Mouse (Mus musculus): Measurements from ENCODE around the gene Ism2. TPM values are rescaled to one million over a fixed set of nuclear protein-coding genes. Genes with fewer than 3 reads are reported as not detected.

Ism2 gene
- total RNA-seq, 2 experiments from 2014 or later, result not detected

- intact Hi-C loops (cut with DNase I), result loop anchor here (10.0 kb wide), 1 partner anchor 266 kb away; the partner anchor contains the start of gene Zdhhc22
- TF ChIP-seq CTCF (IDR thresholded peaks at IDR 0.05), result no peak
- Histone ChIP-seq H3K27ac (no peak overlapping the region), H3K4me3 (no peak overlapping the region)
- DNase-seq, result no peak
Observed at GRCm38 (mm10) chr12:87260562-87260961, 38.9 kb downstream of the Ism2 start.

GRCm38 (mm10) chr12:87256629-87257028 is 42.9 kb downstream of the Ism2 start:
- intact Hi-C loops (cut with DNase I), result no loop called here
- H3K4me3 ChIP-seq, result no peak overlapping the region
- TF ChIP-seq CTCF (IDR thresholded peaks at IDR 0.05), result no peak
- no peak overlapping the region for H3K27ac ChIP-seq
- DNase-seq, result no peak

DNA sequence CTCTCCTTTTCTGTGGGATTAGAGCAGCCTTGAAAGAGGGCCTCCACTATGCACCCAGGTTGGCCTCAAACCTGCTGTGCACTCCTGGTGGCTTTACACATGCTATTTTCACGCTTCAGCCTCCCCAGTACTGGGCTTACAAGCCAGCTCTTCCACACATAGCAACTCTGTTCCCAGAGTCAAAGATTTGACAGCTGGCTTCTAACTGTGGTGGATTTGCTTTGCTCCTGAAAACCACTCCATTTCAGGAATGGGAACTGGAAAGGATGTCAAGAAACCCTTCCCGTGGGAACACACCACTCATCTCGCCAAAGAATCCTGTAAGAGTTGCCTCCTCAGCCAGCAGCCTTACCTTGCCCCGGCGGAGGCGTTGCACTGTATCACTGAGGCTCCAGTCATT is 45.6 kb downstream of the Ism2 start:
- intact Hi-C loops (cut with DNase I), result no loop called here
- Histone ChIP-seq H3K27ac (no peak overlapping the region), H3K4me3 (no peak overlapping the region)
- no peak for TF ChIP-seq CTCF (IDR thresholded peaks at IDR 0.05)
- no peak for DNase-seq

GRCm38 (mm10) chr12:87250161-87250560 is 49.3 kb downstream of the Ism2 start:
- no peak overlapping the region for H3K4me3 ChIP-seq
- no peak overlapping the region for H3K27ac ChIP-seq
- no peak for TF ChIP-seq CTCF (IDR thresholded peaks at IDR 0.05)
- intact Hi-C loops (cut with DNase I), result no loop called here
- no peak for DNase-seq

GRCm38 (mm10) chr12:87238632-87239031 is 60.9 kb downstream of the Ism2 start, which contains the start of gene Noxred1:
Noxred1 (minus strand) TSS chr12:87238732.
- intact Hi-C loops (cut with DNase I), result no loop called here
- no peak for DNase-seq
- Histone ChIP-seq H3K4me3 (no peak within 1 kb of the TSS), H3K27ac (no peak within 1 kb of the TSS)
- TF ChIP-seq CTCF (IDR thresholded peaks at IDR 0.05), result no peak

DNA sequence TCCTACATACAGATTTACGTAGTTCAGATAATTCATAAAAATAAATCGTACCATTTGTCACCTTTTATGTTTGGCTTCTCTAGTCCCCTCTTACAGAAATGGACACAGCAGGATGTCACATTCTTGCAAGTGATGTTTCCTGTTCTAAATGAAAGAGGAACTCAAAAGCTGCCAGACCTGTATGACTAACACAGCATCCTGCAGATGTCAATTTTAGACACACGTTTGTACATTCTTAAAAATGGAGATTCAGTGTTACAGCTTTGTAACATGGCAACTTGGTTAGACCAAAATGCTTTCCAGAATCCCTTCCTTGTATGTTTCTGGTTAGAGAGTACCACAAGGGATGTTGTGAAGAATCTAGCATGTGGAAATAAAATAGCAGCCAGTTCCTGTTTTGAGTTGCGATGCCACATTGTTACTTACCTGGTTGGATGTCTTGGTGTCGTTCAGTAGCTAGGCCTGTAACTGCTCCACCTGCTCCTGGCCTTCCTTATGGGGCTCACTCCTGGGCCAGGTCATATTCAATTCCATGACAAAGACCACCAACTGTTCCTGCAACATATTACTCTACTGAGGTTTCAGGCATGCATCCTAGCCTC is 62.5 kb downstream of the Ism2 start:
- H3K27ac ChIP-seq, result no peak overlapping the region

GRCm38 (mm10) chr12:87230379-87230895 is 69.1 kb downstream of the Ism2 start:
- Histone ChIP-seq H3K4me3 (no peak overlapping the region), H3K27ac (no peak overlapping the region)
- intact Hi-C loops (cut with DNase I), result no loop called here
- no peak for DNase-seq
- no peak for TF ChIP-seq CTCF (IDR thresholded peaks at IDR 0.05)

More for the DNA sequence above, 62.5 kb downstream of the Ism2 start:
- intact Hi-C loops (cut with DNase I), result no loop called here
- TF ChIP-seq CTCF (IDR thresholded peaks at IDR 0.05), result no peak
- no peak overlapping the region for H3K4me3 ChIP-seq
- no peak for DNase-seq

DNA sequence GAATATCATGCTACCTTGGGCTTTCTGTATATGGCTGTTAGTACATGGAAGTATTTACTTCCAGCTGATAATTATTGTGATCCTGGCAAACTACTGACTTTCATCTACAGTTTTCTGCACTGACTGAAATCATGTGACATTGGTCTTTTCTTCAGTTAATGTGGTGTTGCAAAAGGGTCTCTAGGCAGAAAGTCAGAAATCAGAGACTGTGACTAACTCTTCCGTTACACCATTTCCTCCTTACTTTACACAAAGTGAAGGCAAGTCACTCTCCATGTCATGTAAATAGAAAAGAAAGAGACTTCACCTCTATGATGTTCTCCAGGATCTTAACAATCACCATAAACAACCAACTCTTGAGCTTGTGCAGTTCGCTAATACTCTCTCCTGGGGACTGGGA is 69.9 kb downstream of the Ism2 start:
- no peak for DNase-seq
- Histone ChIP-seq H3K27ac (no peak overlapping the region), H3K4me3 (no peak overlapping the region)
- intact Hi-C loops (cut with DNase I), result no loop called here
- TF ChIP-seq CTCF (IDR thresholded peaks at IDR 0.05), result no peak

Small RNA genes within 50 kb of the gene (microRNA-seq; reads per million reads assigned to microRNA genes)
- gene Gm47293, result not detected

Other genes starting within 250 kb of the Ism2 start
- gene Ngb, start 197.2 kb downstream of the Ism2 start, total RNA-seq (2021), result under 1 TPM; 0.14 to 0.20 TPM
- gene Gstz1, start 152.5 kb downstream of the Ism2 start, total RNA-seq (2021), result 10 to 100 TPM; 33.1 to 40.2 TPM
- 1 to 10 TPM; 6.2 to 6.3 TPM for gene Pomt2, start 151.7 kb downstream of the Ism2 start, total RNA-seq (2021)
- gene Samd15, start 100.0 kb downstream of the Ism2 start, total RNA-seq (2021), result not detected
- gene Tmed8, start 99.3 kb downstream of the Ism2 start, total RNA-seq (2021), result 1 to 10 TPM; 1.6 to 2.2 TPM
- 1 to 10 TPM in 1 of 2 experiments, under 1 TPM in 1; 0.26 to 1.1 TPM for gene Noxred1, start 61.0 kb downstream of the Ism2 start, total RNA-seq (2021)
- gene Vipas39, start 33.4 kb downstream of the Ism2 start, total RNA-seq (2021), result 1 to 10 TPM; 7.3 to 9.5 TPM
- gene Ahsa1, start 33.2 kb downstream of the Ism2 start, total RNA-seq (2021), result 100 to 1,000 TPM; 120 to 154 TPM
- 1 to 10 TPM; 6.4 to 8.5 TPM for gene Sptlc2, start 88.7 kb upstream of the Ism2 start, total RNA-seq (2021)
- 100 to 1,000 TPM; 141 to 180 TPM for gene Slirp, start 144.2 kb upstream of the Ism2 start, total RNA-seq (2021)
- 1 to 10 TPM; 6.4 to 8.3 TPM for gene Alkbh1, start 144.3 kb upstream of the Ism2 start, total RNA-seq (2021)
- gene Snw1, start 172.6 kb upstream of the Ism2 start, total RNA-seq (2021), result 10 to 100 TPM; 46.5 to 52.7 TPM
- gene Gm5788, start 195.0 kb upstream of the Ism2 start, total RNA-seq (2021), result not detected
- not detected for gene Gm8300, start 214.6 kb upstream of the Ism2 start, total RNA-seq (2021)

All from gastrocnemius, adult 2 months (tissue).